In genomic region chr6:114208296-114208695, GRCm38 (mm10) we compare ENCODE assay signal across 22 mouse cellular contexts.
A peak's percentile ranks its signal among the peaks of the same experiment; 100 is the strongest.
DNase-seq lines count a peak whose midpoint lies in the region; ATAC-seq and TF ChIP-seq lines count a peak whose summit lies in the region.
"Had no signal": no experiment of that assay in that cellular context is flagged by ENCODE, and none has a peak within 500 bp of the region (broad histone marks: within the 10 kb centered on the region; RNA-seq: fewer than 3 reads in every experiment).

No protein-coding gene starts in this region.

- no peak for TF ChIP-seq CTCF in CH12.LX (conservative IDR thresholded peaks at IDR 0.05 in 1 of 2, IDR thresholded peaks at IDR 0.05 in 1 of 2; ENCODE audit: low read depth in 2 of 2, low read length in 2 of 2)

- no peak overlapping the region for H3K4me3 ChIP-seq in CH12.LX (replicated peaks in 1 of 3; ENCODE audit: low read depth in 2 of 3, low read length in 2 of 3, poor library complexity in 1 of 3)
- H3K4me3 ChIP-seq in midbrain, embryonic 15.5 days, result no peak overlapping the region
- H3K4me3 ChIP-seq: embryonic facial prominence, embryonic 13.5 days; forebrain, embryonic 13.5 days; forebrain, embryonic 15.5 days had no signal

- dilution Hi-C loops in CH12.LX (cut with MboI; ENCODE audit: extremely low pct_ligation_motif_present, extremely low pct_unique_long_range_greater_than_20kb, low sequenced_read_pairs), result no loop called here

- H3K27me3 ChIP-seq in CH12.LX (replicated peaks), result peaks cover 92% of the 10 kb centered on the region
- peaks cover 11% of the 10 kb centered on the region; the same call in 1 of the 2 replicates for H3K27me3 ChIP-seq in midbrain, embryonic 15.5 days (replicated peaks)
- H3K27me3 ChIP-seq: embryonic facial prominence, embryonic 13.5 days; forebrain, embryonic 13.5 days; forebrain, embryonic 15.5 days had no signal

- no peak for TF ChIP-seq POLR2A in CH12.LX (IDR thresholded peaks at IDR 0.05; ENCODE audit: low read depth, low read length)

- no peak overlapping the region for H3K4me2 ChIP-seq in CH12.LX (ENCODE audit: insufficient read depth, low read depth, poor library complexity, severe bottlenecking)
- H3K4me2 ChIP-seq in midbrain, embryonic 15.5 days, result no peak overlapping the region
- H3K4me2 ChIP-seq: embryonic facial prominence, embryonic 13.5 days; forebrain, embryonic 13.5 days; forebrain, embryonic 15.5 days had no signal

- peaks cover 0 to 5% of the 10 kb centered on the region in 2 experiments; a peak in 2 of 4 replicates for H3K4me1 ChIP-seq in CH12.LX (ENCODE audit: control insufficient read depth in 1 of 2, insufficient read depth in 2 of 2)
- H3K4me1 ChIP-seq in midbrain, embryonic 15.5 days, result no peaks in the 10 kb centered on the region
- H3K4me1 ChIP-seq: embryonic facial prominence, embryonic 13.5 days; forebrain, embryonic 13.5 days; forebrain, embryonic 15.5 days had no signal

- no peak for TF ChIP-seq EP300 in CH12.LX (IDR thresholded peaks at IDR 0.05; ENCODE audit: low read length)

- H3K27ac ChIP-seq in CH12.LX (ENCODE audit: insufficient read depth, low read depth), result no peak overlapping the region
- H3K27ac ChIP-seq in midbrain, embryonic 15.5 days, result no peak overlapping the region
- H3K27ac ChIP-seq: embryonic facial prominence, embryonic 13.5 days; forebrain, embryonic 13.5 days; forebrain, embryonic 15.5 days had no signal

- no peak overlapping the region for H3K9ac ChIP-seq in CH12.LX (ENCODE audit: insufficient read depth, low read depth)
- H3K9ac ChIP-seq in midbrain, embryonic 15.5 days, result no peak overlapping the region
- H3K9ac ChIP-seq: embryonic facial prominence, embryonic 13.5 days; forebrain, embryonic 13.5 days; forebrain, embryonic 15.5 days; forebrain, postnatal 0 days had no signal

- peaks cover 2% of the 10 kb centered on the region for H3K9me3 ChIP-seq in CH12.LX (replicated peaks; ENCODE audit: low read length)
- no peaks in the 10 kb centered on the region for H3K9me3 ChIP-seq in midbrain, embryonic 15.5 days
- H3K9me3 ChIP-seq: embryonic facial prominence, embryonic 13.5 days; forebrain, embryonic 13.5 days; forebrain, embryonic 15.5 days had no signal

- in situ Hi-C loops in CH12.LX (cut with MboI; ENCODE audit: low pct_ligation_motif_present, low pct_unique_long_range_greater_than_20kb, low sequenced_read_pairs), result no loop called here

- no peaks in the 10 kb centered on the region for H3K79me2 ChIP-seq in CH12.LX (replicated peaks; ENCODE audit: control insufficient read depth, extremely low read depth, insufficient read depth, poor library complexity, severe bottlenecking)

- no peak for TF ChIP-seq RAD21 in CH12.LX (IDR thresholded peaks at IDR 0.05; ENCODE audit: low read depth, low read length)

- 93% methylated on average over 2 of the region's 2 CpGs for WGBS in midbrain, embryonic 15.5 days

- ATAC-seq in midbrain, embryonic 15.5 days (replicated peaks), result no peak
- ATAC-seq: activated CD4-positive, CD25-positive, alpha-beta regulatory T cell, adult 4 months; forebrain, embryonic 13.5 days; forebrain, embryonic 15.5 days; forebrain, postnatal 0 days; Patski had no signal

- no peaks in the 10 kb centered on the region for H3K36me3 ChIP-seq in CH12.LX (replicated peaks in 1 of 2; ENCODE audit: control insufficient read depth in 1 of 2, insufficient read depth in 1 of 2, low read length in 1 of 2)
- H3K36me3 ChIP-seq in midbrain, embryonic 15.5 days (replicated peaks), result no peaks in the 10 kb centered on the region
- H3K36me3 ChIP-seq: embryonic facial prominence, embryonic 13.5 days; forebrain, embryonic 15.5 days; G1E had no signal

- peak; percentile 15 for DNase-seq in CH12.LX (ENCODE audit: extremely low read depth)
- DNase-seq in brain, adult 2 months (ENCODE audit: low read depth, low spot score), result peak; percentile 37
- DNase-seq in retina, adult 2 months (ENCODE audit: low read depth, low spot score), result peak; percentile 8
- peak; percentile 88 for DNase-seq in retina, postnatal 1 day
- no peak for DNase-seq in urinary bladder, postnatal 14 days (ENCODE audit: low spot score)
- no peak for DNase-seq in ovary, postnatal 10 days (ENCODE audit: low spot score)
- DNase-seq: adrenal gland, adult 8-10 months; adrenal gland, postnatal 14 days; adrenal gland, postnatal 36 days; cerebellum, adult 11-12 months; cerebellum, adult 2 months; cerebellum, adult 9-10 months; cerebellum, postnatal 10 days; cerebellum, postnatal 25 days; forebrain, postnatal 0 days had no signal

TF ChIP-seq in CH12.LX, 34 proteins besides CTCF, POLR2A, EP300 and RAD21:
- TF ChIP-seq ELF1 (IDR thresholded peaks at IDR 0.05; ENCODE audit: low read depth, low read length) (no peak), HCFC1 (IDR thresholded peaks at IDR 0.05; ENCODE audit: low read depth, low read length) (no peak), JUND (conservative IDR thresholded peaks at IDR 0.05; ENCODE audit: low read depth, low read length) (no peak), NRF1 (IDR thresholded peaks at IDR 0.05; ENCODE audit: low read depth, low read length) (no peak), MAFK (IDR thresholded peaks at IDR 0.05; ENCODE audit: insufficient replicate concordance, low read length) (no peak), SMC3 (IDR thresholded peaks at IDR 0.05; ENCODE audit: low read depth, low read length) (no peak), ETS1 (conservative IDR thresholded peaks at IDR 0.05; ENCODE audit: low read depth, low read length) (no peak), UBTF (IDR thresholded peaks at IDR 0.05; ENCODE audit: low read depth, low read length) (no peak), RCOR1 (conservative IDR thresholded peaks at IDR 0.05; ENCODE audit: low read depth, low read length) (no peak), GABPA (IDR thresholded peaks at IDR 0.05; ENCODE audit: insufficient replicate concordance, low read depth, low read length) (no peak), IRF4 (IDR thresholded peaks at IDR 0.05; ENCODE audit: low read depth, low read length) (no peak), CHD2 (IDR thresholded peaks at IDR 0.05; ENCODE audit: low read length) (no peak), ZMIZ1 (IDR thresholded peaks at IDR 0.05; ENCODE audit: low read depth, low read length) (no peak)

Comparison
In these comparisons a context has a peak if more than half of its experiments do, and no peak if none do; other contexts are left out.
1. DNase-seq: peak in CH12.LX (single experiment), brain, adult 2 months (single experiment), retina, adult 2 months (single experiment) and retina, postnatal 1 day (single experiment); none in urinary bladder, postnatal 14 days (single experiment) and ovary, postnatal 10 days (single experiment).